Mouse (Mus musculus) c-Kit-positive CD71-negative TER-119-negative erythroid progenitor cells, embryonic 14.5 days (primary cell): ENCODE results near the gene Mat2b.

Experiments used
- DNase-seq: peaks from one replicate; pipeline ENCODE4 v3.0.0-alpha.2; 2013; ENCODE audit warnings: low read depth

The Mat2b gene

DNA sequence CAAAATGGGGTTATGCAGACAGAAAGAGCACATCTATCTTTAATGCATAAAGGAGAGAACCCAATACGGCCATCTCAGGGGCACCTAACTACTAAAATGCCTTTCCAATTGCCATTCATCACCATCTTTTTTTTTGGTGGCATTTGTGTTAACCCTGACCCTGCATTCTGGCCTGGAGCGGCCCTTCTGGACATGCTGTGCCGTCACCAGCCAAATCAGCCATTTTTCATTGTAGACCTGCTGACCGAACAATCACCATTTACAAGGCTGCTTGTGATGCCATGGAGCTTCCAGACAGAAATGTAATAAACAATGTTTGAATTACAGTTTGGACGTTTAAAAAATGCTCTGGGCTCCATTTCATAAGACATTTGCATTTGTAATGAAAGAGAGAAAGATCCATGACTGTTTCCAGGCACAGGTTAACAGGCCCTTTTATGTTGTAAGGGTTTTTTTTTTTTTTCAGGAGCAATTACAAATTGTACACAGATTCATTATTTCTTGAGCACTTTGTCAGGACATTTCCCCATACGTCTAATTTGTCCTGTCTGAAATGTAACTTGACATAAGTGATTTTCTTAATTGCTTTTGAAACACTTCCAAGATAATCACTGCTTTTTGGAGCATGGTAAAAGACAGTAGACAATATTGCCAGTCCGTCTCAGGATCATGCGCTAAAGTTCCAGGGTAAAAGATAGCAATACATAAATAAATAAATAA, 45.1 kb downstream of the Mat2b start:
- DNase-seq, result no peak

DNA sequence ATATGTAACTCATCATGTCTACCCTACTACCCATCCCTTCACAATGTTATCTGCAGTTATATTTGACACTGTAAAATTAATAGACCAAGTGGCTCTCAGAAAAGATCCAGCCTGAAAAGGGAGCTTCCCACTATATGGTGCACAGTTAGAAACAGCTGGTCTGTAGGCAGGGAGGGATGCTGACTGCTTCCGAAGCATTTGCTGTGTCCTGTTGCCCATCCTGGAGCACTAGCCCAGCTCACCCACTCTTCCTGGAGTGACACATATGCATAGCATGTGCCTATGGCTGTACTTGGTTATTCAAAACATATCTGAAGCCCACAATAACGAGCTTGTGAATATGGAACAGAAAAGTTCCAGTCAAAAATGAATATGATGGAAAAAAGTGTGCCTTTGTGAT, 47.8 kb downstream of the Mat2b start:
- DNase-seq, result no peak
